Comparison of ENCODE assay signal across 9 mouse cellular contexts in the genomic region with DNA sequence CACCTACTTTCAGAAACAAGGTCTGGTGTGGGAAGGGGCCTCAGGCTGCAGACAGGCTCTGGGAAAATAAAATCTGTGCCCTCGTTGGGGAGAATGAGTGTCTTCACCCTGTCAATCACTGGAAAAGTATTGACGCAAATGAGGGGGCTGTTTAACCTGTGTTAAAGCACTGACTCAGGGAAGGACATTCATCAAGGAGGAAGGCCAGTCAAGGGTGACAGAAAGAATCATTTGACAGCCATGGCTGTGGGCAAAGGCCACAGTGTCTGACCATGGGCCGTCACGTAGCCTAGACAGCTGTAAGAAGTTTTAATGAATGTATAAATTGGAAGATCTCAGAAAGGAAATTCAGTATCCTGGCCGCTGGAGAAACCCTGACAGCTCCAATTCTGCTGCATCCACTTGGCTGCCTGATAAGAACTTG. TPM values are rescaled to one million over a fixed set of nuclear protein-coding genes. Genes with fewer than 3 reads are reported as not detected.
A peak's percentile ranks its signal among the peaks of the same experiment; 100 is the strongest.
DNase-seq lines count a peak whose midpoint lies in the region; ATAC-seq lines count a peak whose summit lies in the region.
"Had no signal": no experiment of that assay in that cellular context is flagged by ENCODE, and none has a peak within 500 bp of the region (broad histone marks: within the 10 kb centered on the region; RNA-seq: fewer than 3 reads in every experiment).

No protein-coding gene starts in this region.

- ATAC-seq in heart, embryonic 16.5 days (replicated peaks; ENCODE audit: extremely low read depth, insufficient read depth, low FRiP score), result no peak
- ATAC-seq in stomach, embryonic 16.5 days (ENCODE audit: insufficient read depth, low FRiP score), result no peak
- no peak for ATAC-seq in cerebellum, adult (ENCODE audit: insufficient number of reproducible peaks, low FRiP score, low TSS enrichment)
- no peak for ATAC-seq in megakaryocyte progenitor cell, adult 5-6 weeks (replicated peaks; ENCODE audit: poor library complexity)
- ATAC-seq: forebrain, embryonic 15.5 days had no signal

- peak overlapping the region; percentile 92 for H3K27ac ChIP-seq in heart, embryonic 16.5 days (ENCODE audit: low read length)
- peak overlapping the region; percentile 98 for H3K27ac ChIP-seq in stomach, embryonic 16.5 days (ENCODE audit: low read length)

- no peaks in the 10 kb centered on the region for H3K9me3 ChIP-seq in heart, embryonic 16.5 days (replicated peaks; ENCODE audit: control insufficient read depth, low read length)
- H3K9me3 ChIP-seq in stomach, embryonic 16.5 days (replicated peaks; ENCODE audit: control insufficient read depth, low read length), result no peaks in the 10 kb centered on the region
- H3K9me3 ChIP-seq: forebrain, embryonic 15.5 days had no signal

- 43% methylated on average over 5 of the region's 5 CpGs for WGBS in heart, embryonic 16.5 days
- WGBS in stomach, embryonic 16.5 days, result 45% methylated on average over 5 of the region's 5 CpGs

- no peak overlapping the region for H3K9ac ChIP-seq in heart, embryonic 16.5 days (ENCODE audit: low read length)
- H3K9ac ChIP-seq in stomach, embryonic 16.5 days (ENCODE audit: low read length), result peak overlapping the region; percentile 63; the same call in 1 of the 2 replicates
- H3K9ac ChIP-seq: forebrain, embryonic 15.5 days had no signal

- H3K36me3 ChIP-seq in heart, embryonic 16.5 days (ENCODE audit: control insufficient read depth, insufficient read depth), result no peaks in the 10 kb centered on the region
- no peaks in the 10 kb centered on the region for H3K36me3 ChIP-seq in stomach, embryonic 16.5 days (ENCODE audit: control insufficient read depth, insufficient read depth, low read length)
- H3K36me3 ChIP-seq: forebrain, embryonic 15.5 days had no signal

- H3K27me3 ChIP-seq in heart, embryonic 16.5 days (ENCODE audit: control insufficient read depth, insufficient read depth, low read length), result no peaks in the 10 kb centered on the region
- H3K27me3 ChIP-seq in stomach, embryonic 16.5 days (ENCODE audit: control insufficient read depth, insufficient read depth, low read length), result no peaks in the 10 kb centered on the region
- H3K27me3 ChIP-seq: forebrain, embryonic 15.5 days had no signal

- H3K4me1 ChIP-seq in heart, embryonic 16.5 days (ENCODE audit: control insufficient read depth, insufficient read depth, low read length), result peaks cover 42% of the 10 kb centered on the region
- peaks cover 29% of the 10 kb centered on the region for H3K4me1 ChIP-seq in stomach, embryonic 16.5 days (ENCODE audit: control insufficient read depth, insufficient read depth, low read length)

- no peak overlapping the region for H3K4me3 ChIP-seq in heart, embryonic 16.5 days (ENCODE audit: low read length)
- H3K4me3 ChIP-seq in stomach, embryonic 16.5 days (replicated peaks; ENCODE audit: low read length), result no peak overlapping the region
- H3K4me3 ChIP-seq: forebrain, embryonic 15.5 days had no signal

- intact Hi-C loops in heart, postnatal 10 days (cut with DNase I), result loop anchor here (5.0 kb wide), 1 partner anchor 34 kb away; no protein-coding TSS in a partner anchor

- no peak for DNase-seq in heart, postnatal 10 days
- peak; percentile 28 for DNase-seq in thymus, postnatal 25 days
- no peak for DNase-seq in thymus, postnatal 14 days
- peak; percentile 37 for DNase-seq in kidney, postnatal 10 days

- H3K4me2 ChIP-seq in heart, embryonic 16.5 days (ENCODE audit: low read depth, low read length), result no peak overlapping the region
- no peak overlapping the region for H3K4me2 ChIP-seq in stomach, embryonic 16.5 days (ENCODE audit: low read depth, low read length)
- H3K4me2 ChIP-seq: forebrain, embryonic 15.5 days had no signal

RNA-seq across cellular contexts. Expression of a gene that starts 18.2 kb away (rescaled TPM):
- 20.2 and 21.0 TPM in 2 replicates for polyA plus RNA-seq in heart, embryonic 16.5 days (2015; fragmentation: Nextera tagmentation; extraction: Ambion mirVana)
- 1 to 10 TPM; 5.7 to 9.5 TPM for total RNA-seq in heart, postnatal 10 days (2021)
- 26.4 and 28.7 TPM in 2 replicates for polyA plus RNA-seq in stomach, embryonic 16.5 days (2015; fragmentation: Nextera tagmentation; extraction: Ambion mirVana)
- total RNA-seq in megakaryocyte progenitor cell, adult 5-6 weeks (2015), result 13.4 and 15.4 TPM in 2 replicates
- 15.9 and 19.1 TPM in 2 replicates for total RNA-seq in megakaryocyte progenitor cell, adult 5-6 weeks (2017)

RNA-seq across cellular contexts. Expression of a gene that starts 46.2 kb away (rescaled TPM):
- 7.9 TPM in 2 replicates for polyA plus RNA-seq in heart, embryonic 16.5 days (2015; fragmentation: Nextera tagmentation; extraction: Ambion mirVana)
- 1 to 10 TPM; 9.5 to 9.6 TPM for total RNA-seq in heart, postnatal 10 days (2021)
- polyA plus RNA-seq in stomach, embryonic 16.5 days (2015; fragmentation: Nextera tagmentation; extraction: Ambion mirVana), result 28.5 and 31.0 TPM in 2 replicates
- 0.77 and 1.9 TPM in 2 replicates for total RNA-seq in megakaryocyte progenitor cell, adult 5-6 weeks (2015)
- 1.1 and 1.8 TPM in 2 replicates for total RNA-seq in megakaryocyte progenitor cell, adult 5-6 weeks (2017)

Comparison
In these comparisons a context has a peak if more than half of its experiments do, and no peak if none do; other contexts are left out.
1. DNase-seq: peak in thymus, postnatal 25 days (single experiment) and kidney, postnatal 10 days (single experiment); none in heart, postnatal 10 days (0 of 2) and thymus, postnatal 14 days (single experiment).